Mouse (Mus musculus): ENCODE measurements around the gene Islr2.

The Islr2 gene

GRCm38 (mm10) chr9:58220218-58220903 lies 16.2 kb upstream of the Islr2 start:
- in situ Hi-C loops (cut with MseI, MboI): no loop called here

GRCm38 (mm10) chr9:58218539-58218938 lies 14.4 kb upstream of the Islr2 start:
- in situ Hi-C loops (cut with MseI, MboI): no loop called here

- in situ Hi-C loops (cut with MseI, MboI): no loop called here
Observed at GRCm38 (mm10) chr9:58216402-58216801, 12.3 kb upstream of the Islr2 start.

- in situ Hi-C loops (cut with MseI, MboI): no loop called here
Observed at GRCm38 (mm10) chr9:58214519-58215180, 10.5 kb upstream of the Islr2 start.

- in situ Hi-C loops (cut with MseI, MboI): no loop called here
Observed at GRCm38 (mm10) chr9:58213865-58214264, 9.7 kb upstream of the Islr2 start.

- in situ Hi-C loops (cut with MseI, MboI): no loop called here
Observed at GRCm38 (mm10) chr9:58213377-58213776, 9.3 kb upstream of the Islr2 start.

- in situ Hi-C loops (cut with MseI, MboI): no loop called here
Observed at GRCm38 (mm10) chr9:58210304-58210627, 6.1 kb upstream of the Islr2 start.

GRCm38 (mm10) chr9:58209462-58210303 lies 5.6 kb upstream of the Islr2 start:
- in situ Hi-C loops (cut with MseI, MboI): no loop called here

GRCm38 (mm10) chr9:58206013-58206412 lies 1.9 kb upstream of the Islr2 start:
- in situ Hi-C loops (cut with MseI, MboI): no loop called here

GRCm38 (mm10) chr9:58204448-58205000 lies 405 bp upstream of the Islr2 start:
- in situ Hi-C loops (cut with MseI, MboI): loop anchor here (5.0 kb wide), 2 partner anchors 152 to 167 kb away; no protein-coding TSS in a partner anchor

GRCm38 (mm10) chr9:58202676-58203453 lies 1.3 kb downstream of the Islr2 start:
- in situ Hi-C loops (cut with MseI, MboI): loop anchor here (5.0 kb wide), 2 partner anchors 151 to 166 kb away; no protein-coding TSS in a partner anchor

- in situ Hi-C loops (cut with MseI, MboI): loop anchor here (5.0 kb wide), 2 partner anchors 150 to 165 kb away; no protein-coding TSS in a partner anchor
Observed at GRCm38 (mm10) chr9:58201861-58202549, 2.1 kb downstream of the Islr2 start.

GRCm38 (mm10) chr9:58201091-58201842 lies 2.9 kb downstream of the Islr2 start:
- in situ Hi-C loops (cut with MseI, MboI): loop anchor here (5.0 kb wide), 2 partner anchors 149 to 164 kb away; no protein-coding TSS in a partner anchor

GRCm38 (mm10) chr9:58200270-58201090 lies 3.6 kb downstream of the Islr2 start:
- in situ Hi-C loops (cut with MseI, MboI): loop anchor here (5.0 kb wide), 2 partner anchors 148 to 163 kb away; no protein-coding TSS in a partner anchor

- in situ Hi-C loops (cut with MseI, MboI): loop anchor here (5.0 kb wide), 2 partner anchors 147 to 162 kb away; no protein-coding TSS in a partner anchor
Observed at GRCm38 (mm10) chr9:58199381-58200269, 4.5 kb downstream of the Islr2 start.

GRCm38 (mm10) chr9:58198801-58199371 lies 5.2 kb downstream of the Islr2 start:
- in situ Hi-C loops (cut with MseI, MboI): no loop called here
